Mouse (Mus musculus) kidney, embryonic 16.5 days (tissue): ENCODE measurements around the gene Gm31371. TPM values are rescaled to one million over a fixed set of nuclear protein-coding genes. Genes with fewer than 3 reads are reported as not detected.

Experiments used
- polyA plus RNA-seq: library from polyadenylated mRNA; unstranded; fragments of >200 nt; fragmentation: Nextera tagmentation; extraction: Ambion mirVana; gene quantifications from 2 replicates; pipeline ENCODE4 v1.2.1, GENCODE M21; 2015

Gene Gm31371
- polyA plus RNA-seq, 1 experiment from 2014 or later, result not detected

Other genes starting within 250 kb of the Gm31371 start
- 0.09 TPM in 1 of 2 replicates, not detected in the other for gene 4930467E23Rik, start 173.8 kb upstream of the Gm31371 start, polyA plus RNA-seq